Mouse (Mus musculus) urinary bladder, adult 18-20 months (tissue): ENCODE measurements around the gene Myom3.
A peak's percentile ranks its signal among the peaks of the same experiment; 100 is the strongest.

ENCODE experiments used
- DNase-seq, 2 experiments: peaks; one replicate each; pipeline ENCODE4 v3.0.0; 2022; ENCODE audit warnings: low spot score in 2 of 2, mixed read lengths in 2 of 2

The Myom3 gene

DNA sequence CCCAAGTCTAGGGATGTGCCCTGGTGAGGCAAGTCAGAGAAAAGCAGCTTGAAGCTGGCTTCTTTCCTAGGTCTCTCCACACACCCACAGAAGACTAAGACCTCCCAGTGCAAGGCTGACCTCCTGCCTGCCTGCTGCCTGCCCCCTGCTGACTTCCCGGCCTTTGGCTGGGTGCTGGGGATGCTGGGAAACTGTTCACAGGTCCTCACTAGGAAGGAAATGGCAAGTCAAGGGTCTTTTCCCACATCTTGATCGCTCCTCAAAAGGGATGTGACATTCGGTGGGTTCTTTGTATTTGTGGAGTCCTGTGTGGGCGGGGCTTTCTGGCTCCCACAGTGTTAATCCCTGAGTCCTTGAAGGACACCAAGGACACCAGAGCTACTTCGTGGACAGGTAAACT, 44.7 kb downstream of the Myom3 start:
- DNase-seq = no peak

DNA sequence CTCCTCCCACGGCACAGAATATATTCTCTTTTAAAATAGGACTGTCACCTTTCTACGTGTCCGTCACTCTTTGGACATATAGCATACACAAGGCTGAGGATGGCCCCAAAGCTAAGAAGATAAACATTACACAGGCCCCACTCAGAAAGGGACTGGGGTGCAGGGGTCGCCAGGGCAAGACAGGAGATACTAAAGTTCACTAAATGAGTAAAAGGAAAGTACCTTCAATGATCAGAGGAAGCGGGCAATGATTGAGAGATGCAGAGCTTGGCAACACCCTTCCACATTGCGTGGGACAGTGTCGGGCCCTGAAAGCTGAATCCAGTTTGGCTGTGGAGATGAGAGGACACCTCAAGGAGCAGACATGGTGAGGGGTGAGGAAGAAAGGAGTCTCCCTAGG, 55.4 kb downstream of the Myom3 start:
- no peak for DNase-seq

DNA sequence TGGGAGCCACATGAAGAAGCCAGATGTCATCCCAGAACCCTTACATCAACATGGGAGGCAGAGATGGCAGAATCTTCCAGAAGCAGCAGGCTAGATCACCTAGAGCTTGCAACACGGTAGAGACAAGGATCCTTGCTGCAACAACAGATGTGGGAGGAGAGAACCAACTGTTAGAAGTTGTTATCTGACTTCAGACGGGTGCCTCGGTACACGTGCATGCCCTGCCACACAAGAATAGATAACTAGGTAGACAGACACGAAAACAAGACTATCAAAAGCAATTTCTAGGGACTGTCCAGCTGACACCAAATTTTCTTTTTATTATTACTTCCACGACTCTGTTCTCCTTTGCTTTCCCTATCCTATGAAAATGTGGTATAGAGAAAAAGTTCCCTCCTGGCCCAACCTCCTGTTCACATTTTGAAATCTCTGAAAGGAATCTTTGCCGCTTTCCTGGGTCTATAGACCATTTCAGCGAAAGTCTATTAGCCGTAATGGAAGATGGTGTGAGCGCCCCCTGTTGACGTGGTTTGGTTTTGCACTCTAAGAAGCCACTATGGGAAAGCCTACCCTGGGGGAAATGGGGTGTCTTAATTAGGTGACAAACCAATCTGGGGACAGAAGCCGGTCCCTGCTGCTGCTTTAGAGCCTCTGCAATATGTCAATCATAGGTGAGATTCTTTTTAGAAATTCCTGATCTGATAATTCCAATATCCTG, 57.5 kb downstream of the Myom3 start:
- no peak for DNase-seq

DNA sequence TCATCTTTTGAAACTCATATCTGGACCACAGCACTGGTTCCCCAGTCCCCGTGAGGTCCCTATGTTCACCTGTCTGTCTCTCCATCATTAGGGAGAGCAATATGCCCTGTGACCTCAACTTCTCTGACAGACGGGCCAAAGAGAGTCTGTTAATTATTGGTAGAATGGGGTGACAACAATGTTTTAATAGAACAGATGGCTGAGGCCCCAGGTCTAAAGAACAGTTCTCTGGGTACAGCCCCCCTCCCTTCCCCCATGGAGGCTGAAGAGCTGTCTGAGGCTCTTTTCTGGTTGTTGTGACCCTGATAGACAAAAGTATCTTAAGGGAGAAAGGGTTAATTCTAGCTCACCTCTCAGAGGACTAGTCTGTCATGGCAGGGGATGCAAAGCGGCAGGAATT, 58.9 kb downstream of the Myom3 start:
- DNase-seq = no peak

DNA sequence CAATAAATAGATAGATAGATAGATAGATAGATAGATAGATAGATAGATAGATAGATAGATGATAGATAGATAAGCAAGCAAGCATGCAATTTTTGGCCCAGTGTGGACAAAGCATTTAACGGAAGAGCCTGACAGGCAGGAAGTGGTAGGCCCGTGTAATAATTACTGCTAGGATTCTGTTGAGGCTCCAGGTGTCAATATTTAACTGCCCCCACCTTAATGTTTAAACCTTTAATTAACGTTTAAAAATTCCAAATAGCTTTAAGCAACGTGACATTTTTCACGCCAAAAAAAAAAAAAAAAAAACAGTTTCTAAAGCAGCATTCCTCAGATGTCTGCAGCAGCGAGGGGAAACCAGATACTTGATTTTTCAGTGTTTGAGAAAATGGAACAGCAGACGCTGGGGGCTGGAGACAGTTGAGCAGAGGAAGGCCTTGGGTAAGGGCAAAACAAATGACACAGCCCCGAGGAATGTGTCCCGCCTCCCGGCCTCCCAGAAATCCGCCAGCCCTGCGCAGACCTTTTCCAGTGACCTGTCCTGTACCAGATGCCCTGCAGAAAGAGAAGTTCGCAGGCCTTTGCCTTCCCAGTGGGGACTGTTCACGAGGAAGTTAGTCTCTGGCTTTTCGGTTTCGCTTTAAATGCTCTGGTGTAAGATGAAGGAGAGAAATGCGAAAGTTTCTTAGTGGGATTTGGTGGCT, 60.5 kb downstream of the Myom3 start:
- peak in 1 of 2 experiments; percentile 27 for DNase-seq

DNA sequence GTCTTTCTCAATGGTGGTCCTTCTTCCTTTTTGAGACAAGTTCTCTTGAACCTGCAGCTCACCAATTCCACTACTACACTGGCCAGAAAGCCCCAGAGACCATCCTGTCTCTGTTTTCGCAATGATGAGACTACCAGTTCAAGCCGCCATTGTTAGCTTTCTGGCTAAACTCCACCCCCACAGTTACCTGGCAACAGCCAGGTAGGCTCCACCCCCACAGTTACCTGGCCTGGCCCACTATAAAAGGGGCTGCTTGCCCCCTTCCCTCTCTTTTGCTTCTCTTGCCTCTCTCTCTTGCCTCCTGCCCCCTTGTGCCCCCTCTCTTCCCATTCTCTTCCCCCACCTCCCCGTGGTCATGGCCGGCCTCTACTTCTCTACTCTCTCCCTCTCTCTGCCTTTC, 62.3 kb downstream of the Myom3 start:
- DNase-seq = no peak

DNA sequence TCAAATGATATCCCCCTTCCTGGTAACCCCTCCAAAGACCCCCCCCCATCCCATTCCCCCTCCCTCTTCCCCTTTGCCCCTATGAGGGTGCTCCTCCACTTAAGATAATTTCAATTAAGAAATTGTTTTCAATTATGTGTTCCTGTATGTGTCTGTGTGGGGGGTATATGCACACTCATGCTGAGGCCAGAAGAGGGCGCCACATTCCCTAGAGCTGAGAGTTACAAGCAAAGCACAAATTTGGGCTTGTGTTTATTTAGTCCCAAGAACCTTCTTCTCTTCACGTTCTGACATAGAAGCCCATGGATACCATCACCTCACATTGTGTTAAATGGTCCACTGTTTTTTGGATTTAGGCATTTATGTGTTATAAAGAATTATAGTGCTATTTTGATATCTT, 63.8 kb downstream of the Myom3 start:
- DNase-seq = no peak

DNA sequence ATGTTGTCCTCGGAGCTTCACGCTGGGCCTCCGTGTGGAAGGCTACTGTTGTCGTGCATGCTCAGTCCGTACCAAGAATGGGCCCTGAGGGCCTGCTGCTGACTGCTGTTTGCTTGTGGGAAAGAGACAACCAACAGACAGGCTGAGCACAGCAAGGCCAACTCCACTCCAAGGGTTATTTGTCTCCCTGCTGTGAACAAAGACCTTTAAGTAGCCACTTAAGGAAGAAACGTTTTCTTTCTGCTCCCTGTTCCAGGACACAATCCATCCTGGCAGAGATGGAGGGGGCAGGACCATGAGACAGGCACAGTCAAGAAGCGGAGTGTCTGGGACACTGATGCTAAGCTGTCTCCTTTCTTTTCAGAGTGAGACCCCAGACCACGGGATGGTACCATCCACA, 64.7 kb downstream of the Myom3 start:
- DNase-seq = no peak

DNA sequence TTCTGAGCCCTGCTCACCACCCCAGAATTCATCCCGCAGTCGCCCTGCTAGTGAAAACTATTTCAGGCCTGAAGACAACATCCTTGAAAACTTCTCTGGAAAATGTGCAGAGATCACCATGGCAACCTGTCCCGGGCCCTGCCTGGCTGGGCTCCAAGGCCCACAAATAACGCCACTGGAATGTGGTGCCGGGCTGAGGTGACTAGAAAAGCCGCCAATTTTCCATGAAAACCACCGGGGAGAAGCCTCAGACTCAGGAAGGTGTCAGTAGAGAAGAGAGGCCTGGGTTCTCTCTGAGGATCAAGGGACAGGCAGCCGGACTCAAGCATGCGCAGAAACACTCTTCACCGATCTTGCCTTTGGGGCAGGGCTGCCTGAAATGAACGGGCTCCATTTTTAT, 69.0 kb downstream of the Myom3 start:
- peak; percentile 3 to 17 for DNase-seq

DNA sequence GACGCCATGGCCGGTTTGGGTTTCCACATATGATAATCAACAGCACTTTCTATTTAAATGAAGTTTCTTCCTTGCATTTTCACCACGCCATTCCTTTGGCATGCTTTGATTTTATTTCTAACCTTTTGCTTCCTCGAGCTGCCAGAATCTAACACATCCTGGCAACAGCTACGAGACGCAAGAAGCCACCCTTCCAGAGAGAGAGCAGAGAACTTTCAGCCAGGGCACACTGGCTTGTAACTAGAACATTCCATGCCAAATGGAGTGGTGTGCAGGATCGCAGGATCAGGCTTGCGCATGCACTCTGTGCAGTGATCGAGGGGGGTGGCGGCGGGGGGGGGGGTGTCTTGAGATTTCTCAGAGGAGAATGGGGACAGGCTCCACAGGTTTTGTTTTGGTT, 72.6 kb downstream of the Myom3 start:
- DNase-seq = peak in 1 of 2 experiments; percentile 4

DNA sequence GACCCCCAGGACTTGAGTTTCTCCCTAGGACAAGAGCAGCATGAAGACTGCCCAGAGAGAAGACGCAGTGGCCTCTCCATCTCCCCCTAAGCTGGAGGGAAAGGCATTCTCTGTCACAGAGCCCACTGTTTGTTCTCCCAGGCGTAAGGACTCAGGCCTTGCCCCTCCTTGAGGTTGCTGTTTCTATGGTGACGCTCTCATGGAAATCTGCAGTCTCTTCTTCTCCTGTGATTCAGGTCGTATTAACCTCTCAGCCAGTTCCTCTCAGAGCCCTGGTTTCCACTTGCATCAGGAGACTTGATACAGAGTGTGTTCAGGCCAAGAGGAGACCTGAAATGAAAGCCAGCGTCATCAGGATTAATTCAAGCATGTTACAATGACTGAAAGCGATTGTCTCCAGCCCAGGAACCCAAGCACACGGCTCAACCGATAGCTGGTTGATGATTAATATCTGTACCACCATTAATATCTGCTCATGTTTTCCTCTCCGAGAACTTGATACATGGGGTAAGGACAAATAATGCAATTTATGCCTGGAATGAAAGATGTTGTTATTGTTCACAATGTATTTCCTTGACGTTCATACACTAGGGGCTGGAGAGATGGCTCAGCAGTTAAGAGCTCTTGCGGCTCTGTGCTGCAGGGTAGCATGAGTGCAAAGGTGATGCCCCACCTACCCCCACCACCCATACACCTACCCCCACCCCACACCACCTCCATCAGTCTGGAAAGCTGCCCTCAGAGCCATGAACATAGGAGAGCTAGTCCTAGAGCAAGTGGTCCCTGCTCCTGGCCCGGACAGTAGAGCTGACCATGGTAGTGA, 74.0 kb downstream of the Myom3 start:
- no peak for DNase-seq

DNA sequence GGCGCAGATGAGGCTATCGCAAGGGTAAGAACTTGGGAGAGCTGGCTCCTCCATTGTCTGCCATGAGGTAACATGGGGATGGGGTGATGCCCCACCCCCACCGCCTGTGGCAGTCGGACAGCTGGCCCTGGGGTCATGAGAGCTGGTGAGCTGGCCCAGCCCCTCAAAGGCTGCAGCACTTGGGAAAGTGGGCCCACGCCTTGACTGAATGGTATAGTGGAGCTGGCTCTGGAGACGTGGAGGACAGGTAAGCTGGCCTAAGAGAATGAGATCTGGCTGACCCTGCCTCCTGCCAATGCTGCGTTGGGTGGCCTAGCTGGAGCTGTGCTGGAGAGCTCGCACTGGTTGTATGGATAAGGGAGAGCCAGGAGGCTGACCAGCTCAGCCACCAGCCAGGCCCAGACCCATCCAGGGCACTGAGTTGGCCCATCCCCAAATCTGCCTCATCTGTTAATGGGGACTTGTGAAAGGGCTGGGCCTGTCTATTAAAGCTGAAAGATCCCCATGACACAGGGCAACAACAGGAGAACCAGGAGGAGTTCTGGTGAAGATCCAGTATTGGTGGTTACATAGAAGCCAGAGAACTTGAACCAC, 74.7 kb downstream of the Myom3 start:
- no peak for DNase-seq

DNA sequence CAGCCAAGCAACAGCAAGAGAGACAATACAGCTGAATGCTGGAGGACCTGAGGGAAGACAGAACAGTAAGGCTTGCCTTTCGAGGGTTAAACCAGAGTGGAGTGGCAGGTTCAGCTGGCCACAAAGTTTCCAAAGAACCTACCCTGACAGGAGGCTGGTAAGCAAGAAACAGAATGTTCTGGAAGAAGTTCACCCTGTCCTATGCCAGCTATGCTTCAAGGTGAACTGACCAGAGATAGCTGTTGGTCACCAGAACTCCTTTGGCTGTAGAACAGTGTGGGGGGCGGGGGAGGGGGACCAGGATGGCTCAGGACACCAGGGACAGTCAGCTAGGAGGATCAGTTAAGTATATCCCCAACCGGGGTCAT, 79.4 kb downstream of the Myom3 start:
- DNase-seq = no peak

DNA sequence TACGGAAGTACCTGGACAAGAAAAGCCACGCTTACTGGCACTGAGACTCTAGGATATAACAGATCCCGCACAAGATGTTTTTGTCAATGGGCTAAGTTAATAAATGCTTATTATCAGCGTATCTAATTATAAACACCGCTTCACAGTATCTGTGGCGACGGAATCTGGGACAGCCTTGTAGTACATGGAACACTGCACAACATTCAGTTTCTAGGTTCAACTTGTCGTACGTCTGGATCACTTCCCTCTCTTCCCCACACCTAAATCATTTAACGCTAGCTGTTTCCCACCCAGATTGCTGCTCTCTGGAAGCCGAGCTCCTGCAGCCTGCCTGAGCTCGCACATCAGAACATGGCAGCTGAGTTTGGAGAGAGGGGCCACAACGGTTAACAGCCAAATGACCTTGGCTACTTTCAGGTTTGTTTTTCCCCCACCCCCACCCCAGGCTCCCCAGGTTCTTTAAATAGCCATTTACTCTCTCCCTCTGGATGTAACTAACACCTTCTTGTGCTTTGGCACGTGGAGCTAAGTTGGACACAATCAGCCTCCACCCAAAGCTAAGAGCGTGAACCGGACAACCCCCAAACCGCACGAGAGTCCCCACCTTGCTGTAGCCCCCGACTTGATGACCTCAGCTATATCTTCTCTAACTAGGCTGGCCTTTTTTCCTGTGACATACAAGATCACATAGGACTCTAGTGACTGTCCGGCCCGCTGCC, 79.9 kb downstream of the Myom3 start:
- DNase-seq = no peak

DNA sequence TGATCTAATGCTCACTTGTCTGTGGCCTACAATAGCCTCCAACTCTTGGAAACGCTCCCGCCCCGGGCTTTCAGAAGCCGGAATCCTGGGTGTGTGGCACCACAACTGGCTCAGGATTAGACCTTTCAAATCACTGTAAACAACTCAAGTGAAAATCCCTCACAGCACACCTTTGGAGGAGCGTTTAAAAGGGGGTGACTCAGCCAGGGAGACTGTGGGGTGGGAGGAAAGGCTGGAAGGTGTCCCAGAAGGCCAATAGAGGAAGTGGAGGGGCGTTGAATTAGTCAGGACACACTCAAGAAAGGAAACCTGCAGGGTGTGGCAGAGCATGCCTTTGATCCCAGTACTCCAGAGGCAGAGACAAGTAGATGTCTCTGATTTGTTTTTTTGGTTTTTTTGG, 84.9 kb downstream of the Myom3 start:
- DNase-seq = no peak

DNA sequence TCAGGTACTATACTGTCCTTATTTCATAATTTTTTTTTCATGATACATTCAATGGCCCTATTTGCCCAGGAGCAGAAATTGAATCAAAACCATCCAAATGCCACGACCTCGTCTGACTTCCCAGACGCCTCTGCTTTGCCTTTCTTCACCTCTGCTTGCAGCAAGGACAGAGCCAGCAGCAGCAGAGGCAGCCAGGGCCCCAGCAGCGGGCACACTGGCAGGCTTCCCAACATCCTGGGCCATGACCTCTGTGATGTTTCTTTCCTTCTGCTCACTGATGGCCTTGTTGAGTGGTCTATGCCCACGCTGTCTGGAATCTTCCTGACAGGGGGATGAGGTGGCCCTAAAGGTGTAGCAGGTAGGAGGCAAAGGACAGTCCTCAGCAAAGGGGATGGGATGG, 88.1 kb downstream of the Myom3 start:
- DNase-seq = no peak

DNA sequence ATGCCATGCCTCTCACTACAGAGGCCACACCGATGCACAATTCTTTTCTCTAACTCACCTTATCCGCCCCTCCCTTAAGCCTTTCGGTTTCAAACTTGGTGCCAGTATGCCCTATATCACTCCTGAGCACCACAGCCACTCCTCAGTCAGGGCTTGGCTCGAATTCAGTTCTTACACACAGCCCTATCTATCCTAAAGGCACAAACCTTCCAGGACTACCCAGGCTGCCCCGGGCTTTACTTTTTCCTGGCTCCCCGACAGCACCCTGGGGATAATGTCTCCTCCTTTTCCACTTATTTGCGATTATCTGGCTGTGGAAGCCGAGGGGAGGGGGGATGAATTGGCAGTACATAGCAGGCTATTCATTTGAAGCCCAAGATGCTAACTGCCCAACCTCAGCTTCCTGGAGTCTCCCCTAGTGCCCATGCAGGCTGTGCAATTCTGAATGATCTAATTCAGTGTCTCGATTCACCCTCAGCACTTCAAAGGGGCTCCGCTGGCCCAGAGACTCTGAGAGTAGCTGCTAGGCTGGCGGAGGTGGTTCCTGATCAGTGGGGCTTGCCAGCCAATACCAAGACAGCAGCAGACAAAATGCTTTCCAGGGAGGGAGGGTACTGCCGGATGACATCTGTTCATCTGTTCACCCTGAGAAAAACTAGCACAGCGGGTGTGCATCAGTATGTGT, 91.0 kb downstream of the Myom3 start:
- DNase-seq = no peak

DNA sequence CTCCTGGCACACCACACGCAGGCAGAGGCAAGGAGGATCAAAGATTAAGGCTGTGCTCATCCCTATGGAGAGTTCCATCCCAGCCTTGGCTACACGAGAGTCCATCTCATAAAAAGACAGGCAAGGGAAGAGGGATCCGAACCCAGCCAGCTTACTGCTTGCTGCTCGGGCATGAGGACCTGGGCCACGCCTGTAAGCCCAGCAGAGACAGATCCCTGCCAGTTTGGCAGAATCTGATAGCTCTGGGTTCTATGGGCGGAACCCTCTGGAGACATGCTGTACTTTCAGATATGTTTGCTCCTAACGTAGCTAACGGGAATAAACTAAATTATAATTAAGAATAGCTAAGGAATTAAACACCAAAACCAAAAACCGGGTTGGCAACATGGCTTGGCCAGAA, 92.4 kb downstream of the Myom3 start:
- no peak for DNase-seq

DNA sequence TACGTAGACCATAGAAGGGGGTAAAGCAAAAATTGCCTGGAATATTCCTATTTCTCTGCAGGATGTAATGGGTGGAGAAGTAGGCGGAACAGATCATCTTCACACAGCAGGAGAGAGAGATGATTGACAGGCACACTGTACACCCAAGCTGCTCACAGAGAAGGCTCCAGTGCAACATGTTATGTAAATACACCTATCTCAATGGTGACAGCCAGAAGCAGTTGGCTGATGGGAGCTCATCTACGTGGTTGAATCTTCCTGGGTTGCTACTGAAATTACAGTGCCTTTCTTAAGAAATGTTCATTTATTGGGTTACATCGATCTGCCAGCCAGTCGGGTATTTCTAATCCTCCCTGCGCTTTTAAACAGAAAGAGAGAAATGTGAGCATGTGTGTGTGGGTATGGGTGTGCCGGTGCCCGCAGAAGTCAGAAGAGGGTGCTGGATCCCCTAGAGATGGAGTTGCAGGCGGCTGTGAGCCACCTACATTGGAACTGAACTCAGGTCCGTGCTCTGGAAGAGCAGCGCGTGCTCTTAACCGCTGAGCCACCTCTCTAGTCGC, 94.6 kb downstream of the Myom3 start:
- no peak for DNase-seq

DNA sequence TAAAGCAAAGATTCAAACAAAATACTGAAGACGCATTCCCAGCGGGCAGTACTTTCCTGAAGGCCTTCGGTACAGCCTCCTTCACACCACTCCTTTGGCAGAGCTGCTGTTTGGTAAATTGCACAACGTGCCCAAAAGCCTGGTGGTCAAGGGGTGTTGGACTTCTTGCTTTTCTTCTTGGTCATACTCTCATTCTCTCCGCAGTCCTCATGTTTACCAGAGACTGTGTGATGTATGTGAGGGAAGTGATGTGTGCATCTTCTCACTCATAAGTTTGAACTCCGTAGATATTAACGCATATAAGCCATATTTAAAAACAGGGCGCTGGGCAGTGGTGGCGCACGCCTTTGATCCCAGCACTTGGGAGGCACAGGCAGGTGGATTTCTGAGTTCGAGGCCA, 95.1 kb downstream of the Myom3 start:
- no peak for DNase-seq

DNA sequence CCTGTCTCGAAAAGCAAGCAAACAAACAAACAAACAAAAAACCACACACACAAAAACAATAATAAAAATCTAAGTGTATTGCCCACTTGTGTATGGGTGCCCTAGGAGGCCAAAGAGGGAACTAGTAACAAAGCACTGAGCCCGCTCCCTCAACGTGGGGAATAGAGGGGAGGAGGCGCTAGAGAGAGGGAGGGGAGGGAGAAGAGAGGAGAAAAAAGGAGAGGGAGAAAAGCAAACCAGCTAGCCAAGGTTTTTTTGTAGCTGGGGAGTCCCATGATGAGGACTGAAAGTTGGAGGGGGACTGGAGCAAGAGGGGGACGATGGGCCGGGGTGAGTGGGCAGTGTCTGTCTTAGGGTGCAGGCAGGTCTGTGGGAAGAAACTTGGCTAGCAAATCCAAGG, 95.6 kb downstream of the Myom3 start:
- DNase-seq = no peak
